Mouse (Mus musculus): ENCODE measurements around the gene Khdc1c. TPM values are rescaled to one million over a fixed set of nuclear protein-coding genes. Genes with fewer than 3 reads are reported as not detected.
A peak's percentile ranks its signal among the peaks of the same experiment; 100 is the strongest.
"Not testable (repeated sequence)": the region's sequence is repeated elsewhere in the genome, so short reads cannot be mapped to it uniquely, and the experiment has no call there.

Gene Khdc1c
- total RNA-seq (2021), result not detected
- long read RNA-seq, experiment 1, result 0 reads
- long read RNA-seq, experiment 2, result 0 reads

DNA sequence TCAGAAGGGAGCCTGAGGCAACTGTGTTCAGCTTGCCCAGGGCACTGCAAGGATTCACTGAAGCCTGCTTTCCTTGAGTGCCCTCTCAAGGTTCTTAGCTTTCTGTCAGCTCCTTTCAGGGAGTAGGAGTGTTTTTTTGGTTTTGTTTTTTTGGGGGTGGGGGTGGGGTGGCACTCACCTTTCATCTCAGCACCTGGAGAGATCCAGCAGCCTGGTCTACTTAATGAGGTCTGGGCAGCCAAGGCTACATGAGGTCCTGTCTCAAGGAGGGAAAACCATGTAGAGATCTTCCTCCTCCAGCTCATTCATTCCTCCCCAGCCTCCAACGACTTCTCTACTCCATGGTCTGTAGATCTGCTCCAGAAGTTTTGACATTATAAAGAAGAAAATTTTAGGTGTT is at the start of gene Khdc1c:
Gene Khdc1c (plus strand): TSS at position 301 of the 400 bp plus-strand sequence.
- DNase-seq, result not testable (repeated sequence)

DNA sequence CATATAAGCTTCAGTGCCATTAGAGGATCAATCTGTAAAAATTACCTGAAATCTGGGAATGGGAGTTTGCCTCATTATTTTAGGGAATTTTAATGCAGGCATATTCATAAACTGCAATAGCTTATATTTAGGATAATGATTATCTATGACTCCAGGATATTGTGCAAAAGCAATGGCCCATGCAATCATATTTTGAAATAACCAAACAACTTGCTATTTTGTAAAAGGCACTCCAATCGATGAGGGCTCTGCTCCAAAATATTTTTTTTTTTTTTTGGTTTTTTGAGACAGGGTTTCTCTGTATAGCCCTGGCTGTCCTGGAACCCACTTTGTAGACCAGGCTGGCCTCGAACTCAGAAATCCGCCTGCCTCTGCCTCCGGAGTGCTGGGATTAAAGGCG is 47.9 kb upstream of the Khdc1c start:
- not testable (repeated sequence) for DNase-seq

GRCm38 (mm10) chr1:21321656-21322055 is 46.5 kb upstream of the Khdc1c start:
- DNase-seq, result no peak

DNA sequence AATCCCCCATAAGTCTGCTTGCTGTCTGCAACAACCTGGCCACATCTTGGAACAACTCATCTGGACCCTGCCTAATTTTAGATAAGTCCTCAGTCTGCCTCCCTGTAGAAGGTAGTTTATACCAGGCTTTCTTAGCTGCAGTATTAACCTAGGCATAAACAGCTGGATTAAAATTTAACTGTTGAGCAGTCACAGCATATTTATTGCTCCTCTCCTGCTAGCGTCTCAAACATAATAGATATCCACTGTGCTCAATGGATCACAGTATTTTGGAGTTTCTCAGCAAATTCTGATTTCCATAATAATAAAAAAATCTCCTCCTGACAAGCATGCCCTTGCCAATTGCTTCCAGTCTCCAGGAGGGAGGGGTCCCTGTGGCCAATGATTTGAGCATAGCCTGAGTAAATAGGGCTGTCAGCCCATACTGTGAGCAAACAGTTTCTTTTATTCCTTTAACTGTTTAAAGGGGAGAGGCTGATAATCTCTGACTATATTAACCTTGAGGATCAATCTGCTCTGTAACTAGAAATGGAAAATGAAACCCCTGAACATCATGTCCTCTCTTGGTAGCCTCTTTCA is 44.0 kb upstream of the Khdc1c start:
- DNase-seq, result no peak

GRCm38 (mm10) chr1:21324633-21325032 is 43.5 kb upstream of the Khdc1c start:
- no peak for DNase-seq

DNA sequence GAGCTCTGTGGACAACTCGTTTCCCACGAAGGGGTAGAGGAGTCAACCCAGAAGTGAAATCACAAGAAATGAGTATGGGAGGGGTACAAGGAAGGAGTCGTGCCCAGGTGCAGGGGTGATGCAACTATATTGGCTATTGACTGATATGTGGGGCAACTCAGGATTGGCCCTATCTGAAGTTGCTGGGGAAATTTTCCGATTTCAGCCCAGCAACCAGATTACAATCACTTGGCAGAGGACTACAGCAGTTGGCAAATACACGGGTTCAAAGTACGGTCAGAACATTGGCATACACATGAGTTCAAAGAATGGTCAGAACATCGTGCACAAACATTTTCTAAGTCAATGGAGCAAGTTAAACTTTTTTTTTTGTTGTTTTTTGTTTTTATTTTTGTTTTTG is 41.4 kb upstream of the Khdc1c start:
- no peak for DNase-seq

DNA sequence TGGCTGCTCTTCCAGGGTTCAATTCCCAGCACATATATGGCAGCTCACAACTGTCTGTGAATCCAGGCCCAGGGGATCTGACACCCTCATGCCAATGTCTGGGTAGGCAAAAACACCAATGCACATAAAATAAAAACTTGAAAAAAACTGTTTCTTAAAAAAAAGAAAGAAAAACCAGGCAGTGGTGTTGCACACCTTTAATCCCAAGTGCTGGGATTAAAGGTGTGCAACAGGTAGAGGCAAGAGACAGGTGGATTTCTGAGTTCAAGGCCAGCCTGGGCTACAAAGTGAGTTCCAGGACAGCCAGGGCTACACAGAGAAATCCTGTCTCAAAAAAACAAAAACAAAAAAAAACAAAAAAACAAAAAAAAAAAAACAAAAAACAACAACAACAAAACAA is 37.0 kb upstream of the Khdc1c start:
- DNase-seq, result not testable (repeated sequence)

GRCm38 (mm10) chr1:21333222-21333973 is 34.7 kb upstream of the Khdc1c start:
- DNase-seq, result peak in 1 of 2 experiments; percentile 32

- no peak for DNase-seq
These were observed 32.3 kb upstream of the Khdc1c start for GRCm38 (mm10) chr1:21335836-21336235.

DNA sequence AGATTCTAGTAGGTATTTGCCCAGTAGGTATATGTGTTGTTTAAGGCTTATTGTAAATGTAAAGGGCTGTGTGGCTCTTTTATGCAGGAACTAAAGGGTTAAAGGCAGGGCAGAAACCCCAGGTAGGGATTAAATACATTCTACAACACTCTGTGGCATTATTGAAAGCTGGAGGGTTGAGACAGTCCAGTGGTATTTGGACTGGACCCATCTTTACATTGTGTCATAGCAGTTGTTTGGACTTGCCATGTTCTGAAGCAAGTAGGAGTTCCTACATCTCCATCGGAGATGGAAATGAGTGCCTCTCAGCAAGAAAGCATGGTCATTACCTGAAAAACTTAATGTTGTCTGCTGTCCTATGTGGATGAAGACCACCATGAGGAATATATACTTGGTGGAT is 27.4 kb upstream of the Khdc1c start:
- DNase-seq, result no peak

DNA sequence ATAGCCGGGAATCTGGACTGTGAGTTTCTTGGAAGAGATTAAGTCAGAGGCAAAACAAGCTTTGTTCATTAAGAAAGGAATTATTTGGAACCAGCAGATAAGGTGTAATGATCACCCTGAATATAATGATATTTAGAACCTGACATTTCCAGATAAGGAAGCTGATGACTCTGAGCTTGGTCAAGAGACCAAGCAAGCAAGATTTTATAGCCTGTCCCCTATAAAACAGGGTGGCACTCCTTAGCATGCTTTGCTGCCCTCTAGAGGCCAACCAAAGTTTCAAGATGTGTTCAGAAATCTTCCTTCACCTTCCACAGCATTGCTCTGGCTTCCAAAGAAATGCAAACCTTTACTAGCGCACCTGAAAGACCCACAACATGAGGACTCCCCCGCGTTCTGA is 23.9 kb upstream of the Khdc1c start:
- peak; percentile 44 to 78 for DNase-seq

- not testable (repeated sequence) for DNase-seq
These were observed 23.4 kb upstream of the Khdc1c start for GRCm38 (mm10) chr1:21344752-21345151.

GRCm38 (mm10) chr1:21349341-21349740 is 18.8 kb upstream of the Khdc1c start, which contains the start of gene Khdc1a:
Gene Khdc1a (plus strand): TSS chr1:21349641.
- no peak for DNase-seq

DNA sequence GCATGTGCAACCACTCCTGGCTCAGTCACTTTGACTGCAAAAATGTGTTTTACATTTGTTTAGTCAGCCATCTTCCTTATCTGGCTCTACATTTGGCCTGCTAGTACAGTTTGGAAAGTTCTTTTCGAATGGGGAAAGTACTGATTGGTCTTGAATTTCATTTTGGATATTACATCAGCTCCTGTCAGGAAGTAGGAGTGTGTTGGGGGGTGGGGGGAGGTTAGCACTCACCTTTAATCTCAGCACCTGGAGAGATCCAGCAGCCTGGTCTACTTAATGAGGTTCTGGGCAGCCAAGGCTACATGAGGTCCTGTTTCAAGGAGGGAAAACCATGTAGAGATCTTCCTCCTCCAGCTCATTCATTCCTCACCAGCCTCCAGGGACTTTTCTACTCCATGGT is 15.1 kb downstream of the Khdc1c start, which contains the start of gene Khdc1b:
Gene Khdc1b (plus strand): TSS at position 301 of the 400 bp plus-strand sequence.
- no peak for DNase-seq

GRCm38 (mm10) chr1:21391138-21391671 is 23.1 kb downstream of the Khdc1c start:
- DNase-seq, result no peak

- no peak for DNase-seq
These were observed 34.7 kb downstream of the Khdc1c start for GRCm38 (mm10) chr1:21402804-21403203.

DNA sequence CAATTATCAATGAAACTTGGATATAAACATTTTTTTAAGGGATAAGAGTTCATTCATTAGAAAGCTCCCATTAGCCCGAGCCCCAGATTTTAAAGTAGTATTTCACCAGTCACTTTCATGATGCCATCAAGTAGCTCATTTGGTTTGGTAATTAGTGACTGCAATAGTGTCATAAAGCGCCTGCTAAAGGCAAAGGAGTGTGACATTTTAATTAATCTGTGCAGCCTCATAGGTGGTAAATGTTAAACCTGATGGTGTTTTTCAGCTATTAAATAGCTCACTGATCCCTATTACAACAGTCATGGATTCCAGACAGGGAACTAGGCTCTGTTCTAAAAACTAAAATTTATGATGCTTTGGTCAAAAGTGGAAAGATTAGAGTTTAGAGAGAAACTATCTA is 39.1 kb downstream of the Khdc1c start:
- DNase-seq, result no peak

DNA sequence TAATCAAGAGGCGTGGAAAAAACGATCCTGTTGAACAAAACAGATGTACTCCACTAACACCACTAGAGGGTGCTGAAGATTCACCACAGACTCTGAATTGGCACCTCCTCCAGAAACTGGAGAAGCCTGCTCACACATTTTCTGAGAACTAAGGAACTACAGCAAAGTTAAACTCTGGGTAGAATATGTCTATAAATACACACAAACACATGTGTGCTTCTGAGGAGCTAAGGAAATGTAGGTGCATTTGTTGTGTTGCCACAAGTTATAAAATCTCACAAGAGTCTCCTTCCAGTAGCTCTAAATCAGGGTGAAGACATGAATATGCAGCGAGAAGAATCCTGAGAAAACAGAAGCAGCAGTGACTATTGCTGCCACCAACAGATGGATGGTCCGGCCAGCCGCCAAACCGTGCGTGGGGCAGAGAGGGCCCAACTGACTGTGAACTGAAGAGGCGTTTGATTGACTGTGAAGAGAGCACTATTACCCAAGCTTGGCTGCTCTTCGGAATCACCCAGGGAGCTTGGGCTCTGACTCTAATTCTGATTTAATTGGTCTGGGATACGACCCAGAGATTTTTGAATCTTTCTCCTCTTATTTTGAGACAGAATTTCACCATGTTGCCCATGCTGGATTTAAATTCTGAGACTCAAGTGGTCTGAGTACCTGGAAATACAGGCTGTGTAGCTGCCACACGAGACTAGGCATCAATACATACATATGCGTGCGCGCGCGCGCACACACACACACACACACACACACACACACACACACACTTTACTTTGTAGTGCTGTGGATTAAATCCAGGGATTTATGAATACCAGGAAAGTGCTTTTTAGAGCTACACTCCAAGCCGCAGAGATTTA is 43.4 kb downstream of the Khdc1c start:
- peak; percentile 15 to 45 for DNase-seq

- DNase-seq, result no peak
These were observed 44.0 kb downstream of the Khdc1c start for GRCm38 (mm10) chr1:21412197-21412555.

DNA sequence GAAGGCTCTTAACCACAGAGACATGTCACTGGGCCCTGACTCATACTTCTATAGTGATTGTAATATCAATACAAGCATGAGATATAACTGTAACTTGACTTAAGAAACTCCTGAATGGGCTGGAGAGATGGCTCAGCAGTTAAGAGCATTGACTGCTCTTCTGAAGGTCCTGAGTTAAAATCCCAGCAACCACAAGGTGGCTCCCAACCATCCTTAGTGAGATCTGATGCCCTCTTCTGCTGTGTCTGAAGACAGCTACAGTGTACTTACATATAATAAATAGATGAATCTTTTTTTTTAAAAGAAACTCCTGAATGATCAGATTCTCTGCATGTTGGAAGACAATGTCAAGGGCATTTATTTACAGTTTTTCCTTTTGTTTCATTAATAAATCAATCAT is 51.2 kb downstream of the Khdc1c start:
- peak in 1 of 2 experiments; percentile 7 for DNase-seq
